Mouse (Mus musculus): Measurements from ENCODE around the gene 1700012B07Rik.

The 1700012B07Rik gene

GRCm38 (mm10) chr11:109827946-109828345 is at the start of gene 1700012B07Rik:
1700012B07Rik (minus strand) TSS chr11:109828046.
- DNase-seq (ENCODE audit: low spot score) = no peak

GRCm38 (mm10) chr11:109876767-109877166 is 48.9 kb upstream of the 1700012B07Rik start:
- no peak for DNase-seq (ENCODE audit: low spot score)

GRCm38 (mm10) chr11:109875834-109876233 is 48.0 kb upstream of the 1700012B07Rik start:
- DNase-seq (ENCODE audit: low spot score) = no peak

- DNase-seq (ENCODE audit: low spot score) = no peak
Measured at GRCm38 (mm10) chr11:109875525-109875802, 47.6 kb upstream of the 1700012B07Rik start.

- no peak for DNase-seq (ENCODE audit: low spot score)
Measured at GRCm38 (mm10) chr11:109874651-109875524, 47.0 kb upstream of the 1700012B07Rik start.

GRCm38 (mm10) chr11:109873852-109874610 is 46.2 kb upstream of the 1700012B07Rik start:
- DNase-seq (ENCODE audit: low spot score) = no peak

- DNase-seq (ENCODE audit: low spot score) = no peak
Measured at GRCm38 (mm10) chr11:109873161-109873775, 45.4 kb upstream of the 1700012B07Rik start.

GRCm38 (mm10) chr11:109872674-109873073 is 44.8 kb upstream of the 1700012B07Rik start:
- DNase-seq (ENCODE audit: low spot score) = no peak

- DNase-seq (ENCODE audit: low spot score) = no peak
Measured at GRCm38 (mm10) chr11:109872056-109872455, 44.2 kb upstream of the 1700012B07Rik start.

GRCm38 (mm10) chr11:109867861-109868260 is 40.0 kb upstream of the 1700012B07Rik start:
- no peak for DNase-seq (ENCODE audit: low spot score)

GRCm38 (mm10) chr11:109866537-109867160 is 38.8 kb upstream of the 1700012B07Rik start:
- no peak for DNase-seq (ENCODE audit: low spot score)

GRCm38 (mm10) chr11:109865526-109865925 is 37.7 kb upstream of the 1700012B07Rik start:
- no peak for DNase-seq (ENCODE audit: low spot score)

GRCm38 (mm10) chr11:109863951-109864350 is 36.1 kb upstream of the 1700012B07Rik start:
- no peak for DNase-seq (ENCODE audit: low spot score)

- no peak for DNase-seq (ENCODE audit: low spot score)
Measured at GRCm38 (mm10) chr11:109863194-109863746, 35.4 kb upstream of the 1700012B07Rik start.

GRCm38 (mm10) chr11:109860508-109860907 is 32.7 kb upstream of the 1700012B07Rik start:
- DNase-seq (ENCODE audit: low spot score) = peak; percentile 63

- DNase-seq (ENCODE audit: low spot score) = no peak
Measured at GRCm38 (mm10) chr11:109859939-109860469, 32.2 kb upstream of the 1700012B07Rik start.

GRCm38 (mm10) chr11:109859441-109859840 is 31.6 kb upstream of the 1700012B07Rik start:
- no peak for DNase-seq (ENCODE audit: low spot score)

- DNase-seq (ENCODE audit: low spot score) = no peak
Measured at GRCm38 (mm10) chr11:109857086-109857485, 29.2 kb upstream of the 1700012B07Rik start.

GRCm38 (mm10) chr11:109854056-109854455 is 26.2 kb upstream of the 1700012B07Rik start:
- DNase-seq (ENCODE audit: low spot score) = no peak

GRCm38 (mm10) chr11:109853228-109853966 is 25.6 kb upstream of the 1700012B07Rik start:
- DNase-seq (ENCODE audit: low spot score) = no peak

- no peak for DNase-seq (ENCODE audit: low spot score)
Measured at GRCm38 (mm10) chr11:109851996-109852395, 24.1 kb upstream of the 1700012B07Rik start.

Data from urinary bladder, postnatal 10 days (tissue).